Mouse (Mus musculus): ENCODE results near the gene Dio1.

The Dio1 gene

GRCm38 (mm10) chr4:107247110-107247509 is 59.9 kb downstream of the Dio1 start:
- DNase-seq (ENCODE audit: low spot score in 2 of 2) = no peak

GRCm38 (mm10) chr4:107246040-107246439 is 60.9 kb downstream of the Dio1 start:
- no peak for DNase-seq (ENCODE audit: low spot score in 2 of 2)

- DNase-seq (ENCODE audit: low spot score in 2 of 2) = no peak
These were observed 61.6 kb downstream of the Dio1 start for GRCm38 (mm10) chr4:107245368-107245767.

- DNase-seq (ENCODE audit: low spot score in 2 of 2) = no peak
These were observed 63.3 kb downstream of the Dio1 start for GRCm38 (mm10) chr4:107243365-107244333.

All from right cerebral cortex, postnatal 10 days (tissue).